Mouse (Mus musculus) CH12.LX (cell line): ENCODE results near the gene Cd320. TPM values are rescaled to one million over a fixed set of nuclear protein-coding genes. Genes with fewer than 3 reads are reported as not detected.

Experiments
- DNase-seq: peaks from one replicate; pipeline ENCODE4 v3.0.0-alpha.2; 2013; ENCODE audit errors: extremely low read depth
- H3K27ac ChIP-seq: 2 replicates; pipeline ENCODE4 v1.5.1; 2012; ENCODE audit warnings: low read depth, mild to moderate bottlenecking, control low read depth, moderate library complexity; ENCODE audit not compliant: insufficient read depth
- H3K27me3 ChIP-seq: replicated peaks from 2 replicates; pipeline ENCODE3; 2012; ENCODE audit warnings: inconsistent platforms
- H3K36me3 ChIP-seq, 2 experiments: replicated peaks in 1 of 2; 2 replicates each; pipeline versions ENCODE3 to v1.6.1; 2012; ENCODE audit warnings: inconsistent platforms in 1 of 2, low read length in 1 of 2, mild to moderate bottlenecking in 1 of 2, mixed read lengths in 1 of 2, moderate library complexity in 1 of 2; ENCODE audit not compliant: control insufficient read depth in 1 of 2, insufficient read depth in 1 of 2
- H3K4me1 ChIP-seq, 2 experiments: 2 replicates each; pipeline ENCODE4 v1.6.1; 2012; ENCODE audit warnings: inconsistent platforms in 1 of 2, moderate library complexity in 1 of 2; ENCODE audit not compliant: insufficient read depth in 2 of 2, control insufficient read depth in 1 of 2
- H3K4me2 ChIP-seq: 2 replicates; pipeline ENCODE4 v1.6.1; 2012; ENCODE audit warnings: low read depth, mild to moderate bottlenecking, control low read depth; ENCODE audit not compliant: poor library complexity, insufficient read depth, severe bottlenecking
- H3K4me3 ChIP-seq, 3 experiments: fragments of 150-350 bp in 1 of 3; sonication (generic) in 1 of 3; replicated peaks in 1 of 3; 2 replicates each; pipeline versions ENCODE3 to v1.5.1; 2011 to 2012; ENCODE audit warnings: low read depth in 2 of 3, low read length in 2 of 3, mild to moderate bottlenecking in 2 of 3, moderate library complexity in 2 of 3, control low read depth in 1 of 3, improper control_type of control experiment in 1 of 3, inconsistent platforms in 1 of 3, mixed read lengths in 1 of 3; ENCODE audit not compliant: poor library complexity in 1 of 3
- H3K79me2 ChIP-seq: replicated peaks from 2 replicates; pipeline ENCODE4 v1.6.1; 2012; ENCODE audit warnings: mild to moderate bottlenecking, moderate library complexity; ENCODE audit not compliant: control insufficient read depth, poor library complexity, insufficient read depth, severe bottlenecking; ENCODE audit errors: extremely low read depth
- H3K9ac ChIP-seq: 2 replicates; pipeline ENCODE4 v1.6.1; 2012; ENCODE audit warnings: low read depth, mild to moderate bottlenecking, control low read depth, moderate library complexity; ENCODE audit not compliant: insufficient read depth
- H3K9me3 ChIP-seq: replicated peaks from 2 replicates; pipeline ENCODE3; 2012; ENCODE audit warnings: low read length, inconsistent platforms, mixed read lengths
- BHLHE40 ChIP-seq: IDR thresholded peaks from 2 replicates; pipeline ENCODE4 v1.6.1; 2011; ENCODE audit warnings: mild to moderate bottlenecking, low read depth, low read length, improper control_type of control experiment
- E2F4 ChIP-seq: IDR thresholded peaks from 2 replicates; pipeline ENCODE4 v1.6.1; 2011; ENCODE audit warnings: low read depth, low read length, improper control_type of control experiment; ENCODE audit not compliant: insufficient replicate concordance
- ELF1 ChIP-seq: IDR thresholded peaks from 2 replicates; pipeline ENCODE4 v1.6.1; 2014; ENCODE audit warnings: low read depth, mild to moderate bottlenecking, inconsistent platforms, low read length, improper control_type of control experiment
- ETS1 ChIP-seq: conservative IDR thresholded peaks from 2 replicates; pipeline ENCODE4 v1.6.1; 2012; ENCODE audit warnings: low read depth, mild to moderate bottlenecking, inconsistent platforms, low read length, improper control_type of control experiment, moderate library complexity
- GABPA ChIP-seq: IDR thresholded peaks from 2 replicates; pipeline ENCODE4 v1.6.1; 2012; ENCODE audit warnings: low read depth, low read length, improper control_type of control experiment, inconsistent platforms; ENCODE audit not compliant: insufficient replicate concordance
- HCFC1 ChIP-seq: IDR thresholded peaks from 2 replicates; pipeline ENCODE4 v1.6.1; 2012; ENCODE audit warnings: low read depth, mild to moderate bottlenecking, inconsistent platforms, low read length, improper control_type of control experiment
- IRF4 ChIP-seq: IDR thresholded peaks from 2 replicates; pipeline ENCODE4 v1.6.1; 2014; ENCODE audit warnings: low read depth, mild to moderate bottlenecking, inconsistent platforms, low read length, improper control_type of control experiment
- JUN ChIP-seq: IDR thresholded peaks from 2 replicates; pipeline ENCODE4 v1.6.1; 2011; ENCODE audit warnings: low read depth, mild to moderate bottlenecking, low read length, improper control_type of control experiment, moderate library complexity; ENCODE audit not compliant: insufficient read depth
- JUND ChIP-seq: conservative IDR thresholded peaks from 2 replicates; pipeline ENCODE4 v1.6.1; 2011; ENCODE audit warnings: low read depth, low read length, improper control_type of control experiment
- KAT2A ChIP-seq: IDR thresholded peaks from 2 replicates; pipeline ENCODE4 v1.6.1; 2012; ENCODE audit warnings: low read length, improper control_type of control experiment, inconsistent platforms; ENCODE audit not compliant: insufficient replicate concordance
- MYC ChIP-seq: IDR thresholded peaks from 2 replicates; pipeline ENCODE4 v1.6.1; 2011; ENCODE audit warnings: low read depth, mild to moderate bottlenecking, improper control_type of control experiment, low read length
- NELFE ChIP-seq: IDR thresholded peaks from 2 replicates; pipeline ENCODE4 v1.6.1; 2011; ENCODE audit warnings: low read depth, low read length, improper control_type of control experiment
- NRF1 ChIP-seq: IDR thresholded peaks from 2 replicates; pipeline ENCODE4 v1.6.1; 2014; ENCODE audit warnings: low read depth, mild to moderate bottlenecking, inconsistent platforms, low read length, improper control_type of control experiment, moderate library complexity
- PAX5 ChIP-seq: IDR thresholded peaks from 2 replicates; pipeline ENCODE4 v1.6.1; 2012; ENCODE audit warnings: low read length, inconsistent platforms, mixed read lengths
- POLR2A ChIP-seq: IDR thresholded peaks from 2 replicates; pipeline ENCODE4 v1.6.1; 2011; ENCODE audit warnings: low read depth, mild to moderate bottlenecking, improper control_type of control experiment, low read length
- SIN3A ChIP-seq: IDR thresholded peaks from 2 replicates; pipeline ENCODE4 v1.6.1; 2012; ENCODE audit warnings: low read length, improper control_type of control experiment, inconsistent platforms
- UBTF ChIP-seq: IDR thresholded peaks from 2 replicates; pipeline ENCODE4 v1.6.1; 2012; ENCODE audit warnings: low read depth, mild to moderate bottlenecking, inconsistent platforms, low read length, improper control_type of control experiment, moderate library complexity
- USF1 ChIP-seq: IDR thresholded peaks from 2 replicates; pipeline ENCODE4 v1.6.1; 2014; ENCODE audit warnings: low read depth, mild to moderate bottlenecking, inconsistent platforms, low read length, improper control_type of control experiment
- ZC3H11A ChIP-seq: IDR thresholded peaks from 2 replicates; pipeline ENCODE4 v1.6.1; 2012; ENCODE audit warnings: low read depth, mild to moderate bottlenecking, inconsistent platforms, low read length, improper control_type of control experiment
- ZKSCAN1 ChIP-seq: IDR thresholded peaks from 2 replicates; pipeline ENCODE4 v1.6.1; 2012; ENCODE audit warnings: low read depth, inconsistent platforms, low read length, improper control_type of control experiment, borderline replicate concordance
- ZNF384 ChIP-seq: IDR thresholded peaks from 2 replicates; pipeline ENCODE4 v1.6.1; 2012; ENCODE audit warnings: low read depth, low read length, improper control_type of control experiment, inconsistent platforms
- dilution Hi-C: fragments of 300-500 bp; cut with MboI; formaldehyde crosslinking; loops from 2 replicates; pipeline ENCODE4 v1.14.3; 2020; ENCODE audit warnings: low sequenced_read_pairs; ENCODE audit not compliant: extremely low pct_unique_long_range_greater_than_20kb, extremely low pct_ligation_motif_present
- in situ Hi-C: fragments of 300-500 bp; cut with MboI; formaldehyde crosslinking; loops from 3 replicates; pipeline ENCODE4 v1.14.3; 2019; ENCODE audit warnings: low sequenced_read_pairs, low pct_ligation_motif_present, low pct_unique_long_range_greater_than_20kb, mixed read lengths
- polyA plus RNA-seq: library from polyadenylated mRNA; unstranded; fragments of >175 nt; gene quantifications from 2 replicates; pipeline ENCODE4 v1.2.1, GENCODE M21; 2012; ENCODE audit warnings: low read depth; ENCODE audit not compliant: insufficient read length
- total RNA-seq, 2 experiments: library from RNA; depleted of rRNA; stranded (reverse); fragments of 300-350 nt in 1 of 2; fragments of >200 nt in 1 of 2; gene quantifications; 2 replicates each; pipeline ENCODE4 v1.2.3; 2012 to 2014

Gene Cd320
- total and polyA plus RNA-seq, 3 experiments: 50.9 to 67.1 (median 53.7) TPM

- H3K4me1 ChIP-seq: peaks cover 11 to 19% of the 10 kb centered on the region in 2 experiments
- DNase-seq: no peak
- TF ChIP-seq HCFC1 (peak; percentile 18; the same call in 1 of the 2 replicates), KAT2A (no peak), ELF1 (0 out of 2 replicates have a peak, but pooled peaks have one; percentile 24), ETS1 (0 out of 2 replicates have a peak, but pooled peaks have one; percentile 44), GABPA (no peak), IRF4 (peak; percentile 31; the same call in 1 of the 2 replicates)
- no peaks in the 10 kb centered on the region for H3K27me3 ChIP-seq
- H3K27ac ChIP-seq: no peak overlapping the region
- in situ Hi-C loops (no loop called here), dilution Hi-C loops (no loop called here)
- H3K4me3 ChIP-seq: no peak overlapping the region
- H3K9ac ChIP-seq: peak overlapping the region; percentile 29; the same call in 1 of the 2 replicates
- peak overlapping the region; percentile 90 for H3K4me2 ChIP-seq
- peaks cover 4% of the 10 kb centered on the region for H3K9me3 ChIP-seq
- H3K36me3 ChIP-seq: peaks cover under 1 to 24% of the 10 kb centered on the region in 2 experiments
- H3K79me2 ChIP-seq: no peaks in the 10 kb centered on the region
Measured at GRCm38 (mm10) chr17:33812990-33813389, 29.9 kb upstream of the Cd320 start.

DNA sequence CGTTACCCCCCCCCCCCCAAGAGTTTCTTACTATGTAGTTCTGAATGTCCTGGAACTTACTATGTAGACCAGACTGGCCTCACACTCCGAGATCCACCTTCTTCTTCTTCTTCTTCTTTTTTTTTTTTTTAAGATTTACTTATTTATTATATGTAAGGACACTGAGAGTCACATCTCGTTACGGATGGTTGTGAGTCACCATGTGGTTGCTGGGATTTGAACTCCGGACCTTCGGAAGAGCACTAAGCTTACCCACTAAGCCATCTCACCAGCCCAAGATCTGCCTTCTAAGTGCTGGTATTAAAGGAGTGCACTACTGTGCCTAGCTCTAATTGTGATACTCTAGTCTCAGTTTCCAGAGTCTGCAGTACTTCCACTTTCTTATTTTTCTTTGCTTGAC lies 27.5 kb upstream of the Cd320 start:
- TF ChIP-seq ZC3H11A (no peak), JUND (no peak), IRF4 (no peak), USF1 (no peak), UBTF (no peak), KAT2A (no peak), MYC (no peak), JUN (no peak), PAX5 (no peak), HCFC1 (no peak), E2F4 (no peak), BHLHE40 (no peak), POLR2A (no peak), ZNF384 (no peak), SIN3A (no peak), NRF1 (no peak), ZKSCAN1 (no peak), NELFE (no peak)
- Histone ChIP-seq H3K27me3 (no peaks in the 10 kb centered on the region), H3K9ac (no peak overlapping the region), H3K4me3 (no peak overlapping the region), H3K4me1 (peaks cover 14 to 22% of the 10 kb centered on the region in 2 experiments), H3K9me3 (peaks cover 7% of the 10 kb centered on the region), H3K27ac (no peak overlapping the region), H3K79me2 (no peaks in the 10 kb centered on the region), H3K36me3 (peaks cover 22 to 48% of the 10 kb centered on the region in 2 experiments), H3K4me2 (no peak overlapping the region)
- dilution Hi-C loops (no loop called here), in situ Hi-C loops (no loop called here)
- DNase-seq: no peak
